Mouse (Mus musculus): ENCODE results near the gene Bmpr1b.

The Bmpr1b gene

DNA sequence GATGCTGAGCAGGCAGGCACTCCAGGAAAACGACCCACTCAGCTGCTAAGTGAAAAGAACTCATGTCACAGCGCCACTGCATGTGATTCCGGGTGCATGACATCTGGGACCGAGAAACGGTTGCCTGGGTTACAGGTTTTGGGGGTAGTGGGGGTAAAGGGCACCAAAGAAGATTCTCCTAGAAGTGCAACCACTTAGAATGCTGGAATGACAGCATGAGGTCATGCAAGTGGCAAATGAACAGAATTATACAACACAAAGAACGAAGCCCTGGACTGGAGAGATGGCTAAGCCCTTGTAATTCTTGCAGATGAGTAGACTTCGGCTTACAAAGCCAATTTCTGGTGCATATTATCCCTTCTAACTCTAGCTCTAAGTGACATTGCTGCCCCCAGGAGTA, 184.7 kb downstream of the Bmpr1b start:
- DNase-seq = no peak

- DNase-seq = peak; percentile 5
These were observed 187.4 kb downstream of the Bmpr1b start for GRCm38 (mm10) chr3:141981613-141982432.

DNA sequence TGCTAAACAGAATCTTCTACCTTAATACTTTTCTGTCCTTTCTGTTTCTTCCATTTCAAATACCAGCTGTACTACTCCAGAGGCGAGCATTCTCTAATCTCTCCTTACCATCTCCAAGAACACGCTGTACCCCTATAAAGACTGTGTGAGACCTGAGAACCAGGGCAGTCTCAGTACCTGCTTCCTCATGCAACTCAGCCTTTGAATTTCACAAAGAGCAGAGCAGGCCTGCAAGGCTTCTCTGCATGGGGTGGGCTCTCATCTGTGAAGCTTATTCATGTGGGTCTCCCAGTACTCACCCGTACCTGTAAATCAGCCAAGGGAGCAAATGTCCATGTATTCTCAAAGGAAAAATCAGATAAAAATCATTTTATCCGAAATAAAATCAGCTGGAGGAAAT, 203.0 kb downstream of the Bmpr1b start:
- no peak for DNase-seq

DNA sequence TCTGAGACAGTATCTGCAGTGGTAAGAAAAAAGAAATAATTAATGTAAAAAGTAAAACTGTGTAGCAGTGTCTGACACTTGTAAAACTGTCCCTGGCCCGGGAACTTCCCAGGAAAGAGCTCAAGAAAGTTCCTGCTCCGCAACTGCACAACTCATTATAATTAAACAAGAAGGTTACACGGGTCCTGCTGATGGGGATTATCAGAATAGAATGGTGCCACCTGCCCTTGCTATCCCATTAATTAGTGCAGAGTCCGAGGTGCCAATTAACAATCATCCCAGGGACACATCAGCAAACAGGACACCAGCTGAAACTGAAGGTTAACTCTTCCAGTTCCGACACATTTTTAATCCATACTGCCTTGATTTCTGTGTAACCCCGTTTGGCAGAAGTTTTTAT, 216.3 kb downstream of the Bmpr1b start:
- DNase-seq = no peak

DNA sequence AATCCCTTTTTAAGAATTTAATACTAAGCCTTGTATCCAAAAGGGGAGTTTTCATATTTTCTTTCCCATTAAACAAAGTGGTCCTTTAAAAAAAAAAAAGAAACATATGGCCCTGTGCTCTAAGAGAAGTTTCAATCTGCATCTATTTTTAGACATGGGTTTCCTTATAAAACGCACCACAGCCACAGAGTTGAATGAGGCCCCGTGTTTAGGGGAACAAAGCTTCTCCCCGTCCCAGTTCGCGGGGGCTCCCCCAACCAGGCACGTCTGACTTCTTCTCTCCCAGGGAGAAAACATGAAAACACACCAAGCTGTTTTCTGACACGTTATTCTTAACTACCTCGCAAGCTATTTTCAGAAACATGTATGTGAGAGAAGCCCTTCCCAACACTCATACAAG, 218.6 kb downstream of the Bmpr1b start:
- DNase-seq = no peak

DNA sequence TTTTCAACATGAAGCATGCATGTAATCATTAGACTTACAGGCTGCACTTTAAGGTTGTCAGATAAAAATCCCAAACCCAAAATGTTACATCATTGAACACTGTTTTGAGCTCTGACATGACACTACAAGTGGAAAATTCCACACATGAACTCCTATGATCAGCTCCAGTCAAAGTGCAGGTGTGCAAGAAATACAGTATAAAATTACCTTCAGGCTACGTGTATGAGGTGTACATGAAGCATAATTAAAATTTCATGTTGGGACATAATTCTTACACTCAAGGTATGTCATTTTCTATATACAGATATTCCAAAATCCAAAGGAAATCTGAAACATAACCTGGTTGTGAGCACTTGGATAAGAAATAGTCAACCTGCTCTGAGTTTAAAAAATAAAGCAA, 220.7 kb downstream of the Bmpr1b start:
- no peak for DNase-seq

DNA sequence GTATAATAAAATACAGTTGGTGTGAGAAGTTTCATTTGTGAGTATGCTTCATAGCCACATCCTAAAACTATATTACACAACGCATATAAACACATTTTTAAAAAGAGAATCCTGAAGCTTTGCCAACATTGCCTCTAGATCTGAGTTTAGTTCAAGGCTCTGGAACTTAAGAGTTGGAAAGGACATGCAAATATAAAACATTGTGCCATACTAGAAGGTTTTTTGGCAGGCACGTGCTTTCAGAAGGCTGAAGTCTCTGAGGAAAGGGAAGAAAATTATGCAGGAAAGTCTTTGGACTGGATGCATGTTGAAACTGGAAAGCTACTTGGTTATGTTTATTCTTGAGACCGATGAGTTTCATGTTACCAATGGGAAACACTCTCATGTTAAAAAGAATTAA, 221.1 kb downstream of the Bmpr1b start:
- no peak for DNase-seq

GRCm38 (mm10) chr3:141946846-141947245, 222.4 kb downstream of the Bmpr1b start:
- no peak for DNase-seq

- DNase-seq = no peak
These were observed 225.9 kb downstream of the Bmpr1b start for GRCm38 (mm10) chr3:141943317-141943742.

- DNase-seq = no peak
These were observed 229.0 kb downstream of the Bmpr1b start for GRCm38 (mm10) chr3:141940207-141940606.

DNA sequence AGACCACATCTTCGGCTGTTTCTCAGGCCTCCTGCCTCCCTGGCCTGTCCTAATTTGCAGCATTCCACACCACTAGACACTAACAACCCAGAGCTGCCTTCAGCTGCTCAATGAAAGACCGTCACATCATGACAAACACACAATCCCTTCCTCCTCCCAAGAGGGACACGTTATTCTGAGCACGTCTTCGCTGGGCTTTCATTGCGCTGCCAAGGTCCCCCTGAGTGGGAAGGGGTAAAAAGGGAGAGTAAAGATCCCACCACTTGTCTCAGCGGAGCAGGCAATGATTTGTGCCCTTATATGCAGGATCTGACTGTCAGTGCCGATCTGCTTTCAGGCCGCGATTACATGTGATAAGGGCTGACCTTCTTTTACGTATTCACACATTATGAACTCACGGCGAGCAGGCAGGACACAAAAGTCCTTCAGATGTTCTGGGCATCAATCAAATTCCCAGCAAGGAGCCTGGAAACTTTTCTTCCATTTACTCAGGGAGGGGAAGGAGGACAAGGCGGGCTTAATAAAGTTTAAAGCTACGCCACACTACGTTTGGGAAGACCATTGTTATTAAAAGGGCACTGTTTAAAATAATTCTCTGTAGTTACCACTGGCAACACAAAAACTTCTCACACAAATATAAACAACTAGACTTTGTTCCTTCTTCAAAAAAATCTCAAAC, 232.5 kb downstream of the Bmpr1b start:
- no peak for DNase-seq

DNA sequence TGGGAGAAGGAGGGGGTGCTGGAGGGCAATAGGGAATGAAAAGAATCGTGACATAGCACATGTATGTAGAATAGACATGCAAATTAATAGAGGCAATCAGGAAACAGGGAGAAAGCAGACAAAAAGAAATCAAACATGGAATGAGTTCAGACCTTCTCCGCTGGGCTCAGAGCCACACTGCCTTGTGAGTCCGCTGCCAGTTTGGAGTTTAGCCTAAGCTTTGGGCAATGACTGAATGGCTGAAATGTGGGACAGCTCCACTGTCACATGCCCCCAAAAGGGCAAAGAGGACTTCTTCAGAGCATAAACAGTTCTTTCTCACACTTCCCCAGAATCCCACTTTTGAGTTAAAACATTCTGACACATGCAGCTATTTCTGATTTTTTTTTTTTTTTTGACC, 236.3 kb downstream of the Bmpr1b start:
- DNase-seq = peak; percentile 43

DNA sequence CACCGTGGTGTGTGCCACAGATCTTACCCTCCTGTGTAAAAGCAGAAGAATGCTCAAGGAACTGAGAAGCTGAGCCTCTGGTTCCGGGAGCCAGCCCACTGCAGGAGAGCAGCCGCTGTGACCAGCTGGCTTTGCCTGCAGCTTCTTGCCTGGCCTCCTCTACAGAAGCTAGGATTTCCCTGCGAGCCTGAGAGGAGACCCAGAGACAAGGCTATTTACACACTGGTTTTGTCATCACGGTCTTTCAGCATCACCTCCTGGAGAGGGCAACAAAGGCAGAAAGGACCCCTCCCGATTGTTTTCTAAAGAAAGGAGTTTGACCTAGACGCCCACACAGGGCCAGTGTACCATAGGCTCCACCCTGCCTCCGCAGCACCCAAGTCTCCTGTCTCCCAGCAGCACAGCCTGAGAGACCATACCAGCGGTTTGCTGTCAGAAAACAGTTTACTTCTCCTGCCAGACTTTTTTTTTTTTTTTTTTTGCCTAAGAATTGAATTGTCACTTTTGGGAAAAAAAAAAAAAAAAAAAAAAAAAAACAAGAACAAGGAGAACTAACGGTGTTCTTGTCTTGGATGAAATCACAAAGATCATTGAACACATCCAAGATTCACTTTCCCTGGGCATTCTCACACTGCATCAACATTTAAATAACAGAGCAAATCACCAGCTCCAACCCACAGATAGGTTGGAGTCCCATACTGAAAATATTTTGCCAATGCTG, 237.7 kb downstream of the Bmpr1b start:
- DNase-seq = peak; percentile 20

GRCm38 (mm10) chr3:141923442-141923841, 245.8 kb downstream of the Bmpr1b start:
- no peak for DNase-seq

DNA sequence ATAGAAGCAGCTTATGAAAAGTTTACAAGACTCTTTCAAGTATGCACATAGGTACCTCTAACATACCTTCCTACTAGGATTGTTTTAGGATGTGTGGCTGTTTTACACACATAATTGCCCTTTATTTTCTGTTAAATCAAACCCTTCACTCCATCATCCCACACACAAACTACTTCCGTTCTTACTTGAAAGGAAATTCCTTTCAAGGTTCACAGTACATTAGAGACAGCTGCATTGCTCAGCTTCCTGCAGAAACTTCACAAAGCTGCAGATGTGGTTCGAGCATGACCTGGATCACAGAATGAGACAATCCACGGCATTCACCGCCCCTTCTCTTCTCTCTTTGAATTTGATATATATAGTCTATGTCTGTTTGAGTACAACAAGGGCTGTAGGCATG, 248.1 kb downstream of the Bmpr1b start:
- DNase-seq = no peak

DNA sequence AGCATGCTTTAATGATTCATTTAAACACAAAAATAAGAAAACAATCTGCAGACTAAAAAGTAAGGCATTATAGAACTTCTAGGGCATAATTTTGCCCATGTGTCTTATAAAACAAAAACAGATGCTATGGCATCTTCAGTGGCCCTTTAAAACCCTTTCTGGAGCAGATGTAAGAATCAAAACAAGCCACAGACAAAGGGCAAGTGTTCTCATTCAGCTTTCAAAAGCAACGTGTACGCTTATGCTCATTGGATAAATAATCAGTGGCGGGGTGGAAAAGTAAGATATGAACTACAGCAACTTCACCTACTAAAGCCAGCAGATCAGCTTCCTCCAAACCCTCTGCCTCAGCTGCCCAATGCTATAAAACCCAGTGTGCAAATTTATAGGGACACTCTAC, 249.6 kb downstream of the Bmpr1b start:
- DNase-seq = no peak

- no peak for DNase-seq
These were observed 252.1 kb downstream of the Bmpr1b start for GRCm38 (mm10) chr3:141917166-141917565.

- no peak for DNase-seq
These were observed 253.2 kb downstream of the Bmpr1b start for GRCm38 (mm10) chr3:141915995-141916394.

- no peak for DNase-seq
These were observed 254.6 kb downstream of the Bmpr1b start for GRCm38 (mm10) chr3:141914588-141914987.

DNA sequence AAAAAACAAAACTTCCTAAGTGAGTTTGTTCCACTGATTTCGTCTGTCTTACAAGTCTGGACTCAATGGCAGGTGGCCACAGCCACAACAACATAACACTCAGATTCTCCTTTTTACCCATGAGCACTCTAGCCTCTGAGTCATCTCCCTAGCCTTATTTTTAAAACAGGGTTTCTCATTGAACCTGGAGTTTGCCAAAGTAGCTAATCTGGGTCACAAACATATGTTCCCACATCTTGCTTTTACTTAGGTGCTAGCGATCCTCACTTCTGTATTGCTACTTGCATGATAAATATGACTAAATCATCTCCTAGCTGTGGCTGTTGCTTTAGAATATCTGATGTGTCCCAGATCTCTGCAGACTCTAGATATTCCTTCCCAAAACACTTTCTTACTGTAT, 260.1 kb downstream of the Bmpr1b start:
- DNase-seq = no peak

DNA sequence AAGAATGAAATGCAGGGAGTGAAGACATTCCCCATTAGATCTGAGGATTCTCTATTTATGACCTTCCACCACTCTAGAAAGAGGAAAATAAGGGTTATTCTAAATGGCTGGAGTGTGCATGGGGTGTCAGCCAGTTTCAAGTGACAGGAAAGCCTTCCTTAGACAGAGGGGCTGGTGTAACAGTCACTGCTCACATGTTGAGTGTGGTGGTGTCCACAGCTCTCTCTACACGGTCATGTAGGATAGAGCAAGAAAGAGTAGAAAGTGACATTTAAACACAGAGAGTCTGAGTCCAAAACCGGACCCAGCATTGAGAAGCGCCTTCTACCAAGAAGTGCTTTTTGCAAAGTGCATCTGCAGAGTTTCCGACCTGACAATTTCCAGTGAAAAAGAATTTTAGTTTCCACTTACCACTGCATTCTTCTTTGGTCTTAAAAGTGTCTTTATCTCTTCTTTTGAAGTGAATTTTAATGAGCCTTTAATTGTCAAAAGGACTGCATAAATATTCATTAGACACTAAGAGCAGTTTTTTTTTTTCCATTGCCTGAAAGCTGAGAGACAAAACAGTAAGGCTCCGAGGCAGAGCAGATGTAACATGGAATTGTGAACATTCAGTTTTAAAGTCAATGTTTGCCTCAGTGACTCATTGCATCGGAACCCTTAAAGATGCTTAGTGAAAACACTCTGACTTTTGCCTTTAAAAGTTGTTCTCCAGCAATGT, 263.2 kb downstream of the Bmpr1b start:
- DNase-seq = no peak

DNA sequence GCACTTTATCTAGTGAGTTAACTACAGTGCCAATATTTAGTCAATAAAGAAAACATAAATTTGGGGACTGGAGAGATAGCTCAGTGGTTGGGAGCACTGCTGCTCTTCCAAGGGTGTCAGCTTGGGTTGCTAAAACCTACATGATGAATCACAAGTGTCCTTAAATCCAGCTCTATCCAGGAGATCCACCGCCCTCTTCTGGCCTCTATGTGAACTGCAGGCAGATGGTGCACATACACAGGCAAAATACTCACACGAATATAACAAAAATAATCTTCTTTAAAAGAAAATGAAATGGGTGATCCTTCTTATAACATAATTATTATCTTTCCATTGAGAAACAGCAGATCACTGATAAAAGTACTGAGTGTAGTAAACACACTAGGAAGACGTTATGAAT, 268.9 kb downstream of the Bmpr1b start:
- DNase-seq = no peak

- DNase-seq = no peak
These were observed 269.7 kb downstream of the Bmpr1b start for GRCm38 (mm10) chr3:141899521-141899920.
